Mouse (Mus musculus): Measurements from ENCODE around the gene Tns3. TPM values are rescaled to one million over a fixed set of nuclear protein-coding genes. Genes with fewer than 3 reads are reported as not detected.

The Tns3 gene
- polyA plus RNA-seq, 1 experiment from 2014 or later = 10.5 TPM

GRCm38 (mm10) chr11:8439035-8439434 lies 225.3 kb downstream of the Tns3 start:
- Histone ChIP-seq H3K27me3 (replicated peaks; ENCODE audit: control insufficient read depth, insufficient read depth, low read length) (no peaks in the 10 kb centered on the region), H3K4me2 (replicated peaks; ENCODE audit: low read depth) (no peak overlapping the region), H3K4me3 (ENCODE audit: low read depth, low read length) (no peak overlapping the region), H3K9ac (ENCODE audit: low read depth, low read length) (no peak overlapping the region), H3K4me1 (replicated peaks; ENCODE audit: control insufficient read depth, insufficient read depth, low read length) (no peaks in the 10 kb centered on the region), H3K36me3 (ENCODE audit: control insufficient read depth, insufficient read depth) (peaks cover 83% of the 10 kb centered on the region), H3K27ac (ENCODE audit: low read depth, low read length) (no peak overlapping the region), H3K9me3 (ENCODE audit: control insufficient read depth) (no peaks in the 10 kb centered on the region)
- no peak for TF ChIP-seq CTCF (IDR thresholded peaks at IDR 0.05; ENCODE audit: low read depth)
- ATAC-seq = no peak
- WGBS = 86% methylated on average over 9 of the region's 9 CpGs

- H3K4me1 ChIP-seq (replicated peaks; ENCODE audit: control insufficient read depth, insufficient read depth, low read length) = no peaks in the 10 kb centered on the region
- no peak for ATAC-seq
- H3K4me3 ChIP-seq (ENCODE audit: low read depth, low read length) = no peak overlapping the region
- peaks cover 83% of the 10 kb centered on the region for H3K36me3 ChIP-seq (ENCODE audit: control insufficient read depth, insufficient read depth)
- no peak overlapping the region for H3K9ac ChIP-seq (ENCODE audit: low read depth, low read length)
- TF ChIP-seq CTCF (IDR thresholded peaks at IDR 0.05; ENCODE audit: low read depth) = no peak
- H3K4me2 ChIP-seq (replicated peaks; ENCODE audit: low read depth) = no peak overlapping the region
- no peak overlapping the region for H3K27ac ChIP-seq (ENCODE audit: low read depth, low read length)
- no peaks in the 10 kb centered on the region for H3K9me3 ChIP-seq (ENCODE audit: control insufficient read depth)
- no peaks in the 10 kb centered on the region for H3K27me3 ChIP-seq (replicated peaks; ENCODE audit: control insufficient read depth, insufficient read depth, low read length)
- 95% methylated on average over 4 of the region's 4 CpGs for WGBS
Observed at GRCm38 (mm10) chr11:8438269-8438668, 226.1 kb downstream of the Tns3 start.

GRCm38 (mm10) chr11:8435101-8435500 lies 229.2 kb downstream of the Tns3 start:
- peaks cover 87% of the 10 kb centered on the region for H3K36me3 ChIP-seq (ENCODE audit: control insufficient read depth, insufficient read depth)
- no peaks in the 10 kb centered on the region for H3K9me3 ChIP-seq (ENCODE audit: control insufficient read depth)
- no peak overlapping the region for H3K27ac ChIP-seq (ENCODE audit: low read depth, low read length)
- ATAC-seq = no peak
- no peaks in the 10 kb centered on the region for H3K27me3 ChIP-seq (replicated peaks; ENCODE audit: control insufficient read depth, insufficient read depth, low read length)
- H3K4me2 ChIP-seq (replicated peaks; ENCODE audit: low read depth) = no peak overlapping the region
- H3K4me3 ChIP-seq (ENCODE audit: low read depth, low read length) = no peak overlapping the region
- 95% methylated on average over 6 of the region's 6 CpGs for WGBS
- H3K9ac ChIP-seq (ENCODE audit: low read depth, low read length) = no peak overlapping the region
- TF ChIP-seq CTCF (IDR thresholded peaks at IDR 0.05; ENCODE audit: low read depth) = no peak
- no peaks in the 10 kb centered on the region for H3K4me1 ChIP-seq (replicated peaks; ENCODE audit: control insufficient read depth, insufficient read depth, low read length)

- no peak for TF ChIP-seq CTCF (IDR thresholded peaks at IDR 0.05; ENCODE audit: low read depth)
- Histone ChIP-seq H3K4me2 (replicated peaks; ENCODE audit: low read depth) (no peak overlapping the region), H3K9me3 (ENCODE audit: control insufficient read depth) (no peaks in the 10 kb centered on the region), H3K9ac (ENCODE audit: low read depth, low read length) (no peak overlapping the region), H3K27me3 (replicated peaks; ENCODE audit: control insufficient read depth, insufficient read depth, low read length) (no peaks in the 10 kb centered on the region), H3K4me1 (replicated peaks; ENCODE audit: control insufficient read depth, insufficient read depth, low read length) (no peaks in the 10 kb centered on the region), H3K36me3 (ENCODE audit: control insufficient read depth, insufficient read depth) (peaks cover 86% of the 10 kb centered on the region), H3K27ac (ENCODE audit: low read depth, low read length) (no peak overlapping the region), H3K4me3 (ENCODE audit: low read depth, low read length) (no peak overlapping the region)
- ATAC-seq = no peak
- WGBS = 80% methylated on average over 6 of the region's 6 CpGs
Observed at GRCm38 (mm10) chr11:8434366-8434765, 230.0 kb downstream of the Tns3 start.

- WGBS = 89% methylated on average over 9 of the region's 9 CpGs
- peaks cover 81% of the 10 kb centered on the region for H3K36me3 ChIP-seq (ENCODE audit: control insufficient read depth, insufficient read depth)
- ATAC-seq = no peak
Observed at GRCm38 (mm10) chr11:8433443-8433842, 230.9 kb downstream of the Tns3 start.

GRCm38 (mm10) chr11:8432941-8433340 lies 231.4 kb downstream of the Tns3 start:
- Histone ChIP-seq H3K27me3 (replicated peaks; ENCODE audit: control insufficient read depth, insufficient read depth, low read length) (no peaks in the 10 kb centered on the region), H3K9me3 (ENCODE audit: control insufficient read depth) (no peaks in the 10 kb centered on the region), H3K36me3 (ENCODE audit: control insufficient read depth, insufficient read depth) (peaks cover 78% of the 10 kb centered on the region), H3K4me1 (replicated peaks; ENCODE audit: control insufficient read depth, insufficient read depth, low read length) (no peaks in the 10 kb centered on the region), H3K9ac (ENCODE audit: low read depth, low read length) (no peak overlapping the region), H3K4me3 (ENCODE audit: low read depth, low read length) (no peak overlapping the region), H3K27ac (ENCODE audit: low read depth, low read length) (no peak overlapping the region), H3K4me2 (replicated peaks; ENCODE audit: low read depth) (no peak overlapping the region)
- TF ChIP-seq CTCF (IDR thresholded peaks at IDR 0.05; ENCODE audit: low read depth) = no peak
- WGBS = 88% methylated on average over 8 of the region's 8 CpGs
- no peak for ATAC-seq

More at GRCm38 (mm10) chr11:8433443-8433842, 230.9 kb downstream of the Tns3 start:
- Histone ChIP-seq H3K27ac (ENCODE audit: low read depth, low read length) (no peak overlapping the region), H3K4me3 (ENCODE audit: low read depth, low read length) (no peak overlapping the region), H3K9ac (ENCODE audit: low read depth, low read length) (no peak overlapping the region), H3K9me3 (ENCODE audit: control insufficient read depth) (no peaks in the 10 kb centered on the region), H3K4me1 (replicated peaks; ENCODE audit: control insufficient read depth, insufficient read depth, low read length) (no peaks in the 10 kb centered on the region), H3K4me2 (replicated peaks; ENCODE audit: low read depth) (no peak overlapping the region), H3K27me3 (replicated peaks; ENCODE audit: control insufficient read depth, insufficient read depth, low read length) (no peaks in the 10 kb centered on the region)
- no peak for TF ChIP-seq CTCF (IDR thresholded peaks at IDR 0.05; ENCODE audit: low read depth)

- H3K4me3 ChIP-seq (ENCODE audit: low read depth, low read length) = no peak overlapping the region
- H3K27me3 ChIP-seq (replicated peaks; ENCODE audit: control insufficient read depth, insufficient read depth, low read length) = no peaks in the 10 kb centered on the region
- no peak overlapping the region for H3K27ac ChIP-seq (ENCODE audit: low read depth, low read length)
- whole genome bisulfite sequencing = 86% methylated on average over 11 of the region's 11 CpGs
- no peaks in the 10 kb centered on the region for H3K4me1 ChIP-seq (replicated peaks; ENCODE audit: control insufficient read depth, insufficient read depth, low read length)
- peaks cover 25% of the 10 kb centered on the region for H3K36me3 ChIP-seq (ENCODE audit: control insufficient read depth, insufficient read depth)
- H3K9me3 ChIP-seq (ENCODE audit: control insufficient read depth) = no peaks in the 10 kb centered on the region
- H3K9ac ChIP-seq (ENCODE audit: low read depth, low read length) = no peak overlapping the region
- ATAC-seq = no peak
- no peak for TF ChIP-seq CTCF (IDR thresholded peaks at IDR 0.05; ENCODE audit: low read depth)
- no peak overlapping the region for H3K4me2 ChIP-seq (replicated peaks; ENCODE audit: low read depth)
Observed at GRCm38 (mm10) chr11:8427660-8428059, 236.7 kb downstream of the Tns3 start.

All from intestine, postnatal 0 days (tissue).